Mouse (Mus musculus) E14TG2a.4 (cell line): ENCODE measurements around the gene Man2a1.

Experiments
- CTCF ChIP-seq: conservative IDR thresholded peaks from 2 replicates; pipeline ENCODE4 v1.5.1; 2014; ENCODE audit warnings: low read length
- NANOG ChIP-seq: IDR thresholded peaks from 2 replicates; pipeline ENCODE4 v1.6.1; 2014; ENCODE audit warnings: borderline replicate concordance, low read length, mixed read lengths
- POU5F1 ChIP-seq: IDR thresholded peaks from 2 replicates; pipeline ENCODE4 v1.6.1; 2014; ENCODE audit warnings: low read length, borderline replicate concordance

DNA sequence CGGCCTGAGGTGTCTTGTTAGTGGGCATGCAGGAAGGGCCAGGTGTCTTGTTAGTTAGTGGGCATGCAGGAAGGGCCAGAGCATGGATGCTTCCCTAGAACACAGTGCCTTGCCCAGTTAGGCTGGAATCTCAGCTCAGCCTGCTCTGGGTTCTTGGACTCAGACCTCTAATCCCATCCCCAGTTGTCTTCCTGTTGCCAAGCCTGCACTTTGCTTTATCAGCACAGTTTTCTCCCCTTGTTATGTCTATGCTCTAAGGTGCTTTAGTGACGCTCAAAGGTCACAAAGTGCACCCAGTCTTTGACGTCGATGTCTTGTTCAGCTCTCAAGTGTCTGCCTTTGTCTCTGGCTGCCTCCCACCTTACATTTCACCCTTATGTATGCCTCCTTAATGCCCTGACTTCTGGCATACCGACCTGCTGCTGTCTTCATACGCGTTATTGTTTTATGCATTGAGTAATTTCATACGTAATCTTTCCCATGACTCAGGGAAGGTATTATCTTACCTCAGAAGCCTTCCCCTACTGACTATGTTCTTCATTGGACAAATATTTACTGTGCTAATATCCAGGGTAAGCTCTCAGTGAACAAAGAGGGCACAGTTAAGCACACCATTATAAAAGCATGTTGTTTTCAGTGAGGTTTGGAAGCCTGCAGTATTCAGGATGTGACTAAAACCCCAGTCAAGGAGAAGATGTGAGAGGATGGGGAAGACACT lies 44.5 kb downstream of the Man2a1 start:
- TF ChIP-seq CTCF (no peak), POU5F1 (no peak), NANOG (no peak)
